Mouse (Mus musculus) liver, adult 2 months (tissue): ENCODE results near the gene Coro2b. TPM values are rescaled to one million over a fixed set of nuclear protein-coding genes. Genes with fewer than 3 reads are reported as not detected.

Experiments
- DNase-seq: peaks from one replicate; pipeline ENCODE4 v3.0.0-alpha.2; 2011; ENCODE audit warnings: low read depth, low spot score; ENCODE audit errors: extremely low read depth
- H3K27ac ChIP-seq: fragments of 200-500 bp; replicated peaks from 2 replicates; pipeline ENCODE4 v1.5.1; 2012; ENCODE audit warnings: low read depth, mild to moderate bottlenecking, control low read depth, inconsistent platforms, low read length; ENCODE audit not compliant: insufficient read depth
- H3K27me3 ChIP-seq: fragments of 200-500 bp; 2 replicates; pipeline ENCODE4 v1.6.1; 2012; ENCODE audit warnings: mild to moderate bottlenecking, moderate library complexity, low read length, inconsistent platforms; ENCODE audit not compliant: control insufficient read depth, insufficient read depth
- H3K36me3 ChIP-seq: fragments of 200-500 bp; 2 replicates; pipeline ENCODE4 v1.6.1; 2012; ENCODE audit warnings: low read length, inconsistent platforms; ENCODE audit not compliant: control insufficient read depth, insufficient read depth
- H3K4me1 ChIP-seq: fragments of 200-500 bp; 2 replicates; pipeline ENCODE4 v1.6.1; 2011; ENCODE audit warnings: low read length; ENCODE audit not compliant: control insufficient read depth, insufficient read depth
- H3K4me3 ChIP-seq: fragments of 200-500 bp; 2 replicates; pipeline ENCODE4 v1.5.1; 2011; ENCODE audit warnings: low read depth, mild to moderate bottlenecking, control low read depth, low read length, moderate library complexity; ENCODE audit not compliant: insufficient read depth
- H3K79me2 ChIP-seq: fragments of 200-500 bp; 2 replicates; pipeline ENCODE4 v1.6.1; 2012; ENCODE audit warnings: inconsistent platforms, mild to moderate bottlenecking, low read length, moderate library complexity; ENCODE audit not compliant: control insufficient read depth, insufficient read depth
- H3K9ac ChIP-seq: fragments of 200-500 bp; 2 replicates; pipeline ENCODE4 v1.6.1; 2012; ENCODE audit warnings: low read depth, mild to moderate bottlenecking, control low read depth, inconsistent platforms, low read length
- CTCF ChIP-seq: fragments of 200-500 bp; IDR thresholded peaks from 2 replicates; pipeline ENCODE4 v1.5.1; 2011; ENCODE audit warnings: low read depth, low read length, control low read depth
- POLR2A ChIP-seq: fragments of 200-500 bp; IDR thresholded peaks from 2 replicates; pipeline ENCODE4 v1.6.1; 2011; ENCODE audit warnings: low read length, control low read depth; ENCODE audit not compliant: insufficient read depth; ENCODE audit errors: extremely low read depth
- WGBS: fragments of 180-500 bp; shearing (Covaris S2); methylation state at CpG from one replicate; pipeline ENCODE4 v1.1.7; 2018; 5-methylcytosine and 5-hydroxymethylcytosine counted together
- polyA plus RNA-seq: library from polyadenylated mRNA; depleted of rRNA; stranded (reverse); fragments of >200 nt; gene quantifications from 2 replicates; pipeline ENCODE4 v1.2.3, GENCODE M21; 2012
- total RNA-seq: library from RNA; depleted of rRNA; stranded (reverse); fragments of >200 nt; gene quantifications from 2 replicates; pipeline ENCODE4 v1.2.3, GENCODE M21; 2014

The Coro2b gene
- total and polyA plus RNA-seq, 2 experiments, result 1.5 to 2.7 TPM

DNA sequence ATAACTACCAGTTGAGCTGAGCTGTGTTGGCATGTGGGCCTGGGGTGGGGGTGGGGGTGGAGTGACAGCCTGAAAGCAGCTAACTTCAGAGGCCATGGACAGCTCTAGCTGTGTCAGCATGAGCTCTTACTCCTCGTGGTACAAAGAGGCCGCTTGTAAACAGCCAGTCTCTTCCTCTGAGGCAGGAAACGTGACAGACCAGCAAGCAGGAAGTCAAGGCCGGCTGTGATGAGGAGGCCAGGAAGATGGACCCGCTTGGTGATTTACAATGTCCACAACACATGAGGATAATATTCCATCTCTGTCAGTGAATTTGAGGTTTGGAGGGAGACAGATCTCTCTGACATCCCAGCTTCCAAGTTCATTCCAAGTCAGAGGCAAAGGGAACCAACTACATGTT, 111.6 kb downstream of the Coro2b start:
- no peaks in the 10 kb centered on the region for H3K27me3 ChIP-seq
- no peak overlapping the region for H3K9ac ChIP-seq
- DNase-seq, result no peak
- 56% methylated on average over 5 of the region's 5 CpGs for WGBS
- H3K36me3 ChIP-seq, result no peaks in the 10 kb centered on the region
- TF ChIP-seq POLR2A (no peak), CTCF (no peak)
- H3K27ac ChIP-seq, result peak overlapping the region; percentile 76
- H3K4me3 ChIP-seq, result no peak overlapping the region
- H3K79me2 ChIP-seq, result no peaks in the 10 kb centered on the region
- 0 out of 2 replicates have a peak, but pooled peaks cover 2% of the 10 kb centered on the region for H3K4me1 ChIP-seq

DNA sequence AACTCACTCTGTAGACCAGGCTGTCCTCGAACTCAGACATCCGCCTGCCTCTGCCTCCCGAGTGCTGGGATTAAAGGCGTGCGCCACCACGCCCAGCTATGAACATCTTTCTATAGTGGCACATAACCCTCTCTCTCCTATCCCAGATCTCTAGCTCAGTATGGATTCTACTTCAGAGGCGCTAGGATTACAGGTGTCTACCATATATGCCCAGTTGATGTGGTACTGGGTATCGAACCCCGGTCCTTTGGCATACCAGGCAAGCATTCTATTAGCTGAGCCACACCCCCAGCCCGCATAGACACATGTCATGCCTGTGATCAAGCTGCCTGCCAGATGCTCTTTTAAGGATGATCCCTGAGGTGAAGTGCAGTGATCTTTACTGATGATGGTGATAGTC, 113.0 kb downstream of the Coro2b start:
- WGBS, result 98% methylated on average over 10 of the region's 10 CpGs
- Histone ChIP-seq H3K4me1 (0 out of 2 replicates have a peak, but pooled peaks cover 2% of the 10 kb centered on the region), H3K36me3 (no peaks in the 10 kb centered on the region), H3K4me3 (no peak overlapping the region), H3K27me3 (no peaks in the 10 kb centered on the region), H3K9ac (no peak overlapping the region), H3K27ac (no peak overlapping the region), H3K79me2 (no peaks in the 10 kb centered on the region)
- TF ChIP-seq POLR2A, result no peak
- TF ChIP-seq CTCF, result no peak
- DNase-seq, result no peak

DNA sequence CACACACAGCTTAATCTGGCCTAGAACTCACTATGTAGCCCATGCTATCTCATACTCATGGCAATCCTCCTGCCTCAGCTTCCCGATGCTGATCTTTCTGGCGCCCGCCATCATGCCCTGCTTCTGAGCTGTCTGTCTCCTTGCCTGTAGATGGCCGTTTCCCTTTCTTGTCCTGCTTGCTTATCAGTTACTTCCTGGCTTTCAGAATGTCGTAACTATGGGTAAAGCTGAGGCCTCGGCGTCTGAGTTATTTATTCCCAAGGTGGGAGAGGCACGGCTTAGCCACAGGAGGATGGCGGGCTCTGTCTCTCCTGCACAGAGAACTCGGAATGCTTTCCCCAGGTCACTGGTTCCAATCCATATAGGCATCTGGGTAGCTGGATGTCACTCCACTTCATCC, 113.9 kb downstream of the Coro2b start:
- H3K27ac ChIP-seq, result peak overlapping the region; percentile 32

DNA sequence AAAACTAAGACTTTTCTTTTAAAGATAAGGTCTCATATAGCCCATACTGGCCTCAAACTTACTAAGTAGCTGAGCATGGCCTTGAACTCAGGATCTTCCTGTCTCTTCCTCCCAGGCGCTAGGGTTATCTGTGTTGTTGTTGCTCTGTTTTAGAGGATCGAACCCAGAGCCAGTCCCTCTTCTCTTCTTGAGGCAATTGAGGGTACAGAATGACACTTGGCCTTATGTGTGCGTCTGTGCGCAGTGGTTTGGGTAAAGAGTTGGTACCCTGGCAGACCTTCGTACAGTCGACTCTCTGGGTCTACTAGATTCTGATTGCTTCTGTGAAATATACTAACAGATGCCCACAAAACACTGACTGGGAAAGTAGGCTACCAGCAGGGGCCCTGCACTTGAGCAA, 114.9 kb downstream of the Coro2b start:
- H3K79me2 ChIP-seq, result no peaks in the 10 kb centered on the region
- H3K27me3 ChIP-seq, result no peaks in the 10 kb centered on the region
- H3K27ac ChIP-seq, result no peak overlapping the region
- WGBS, result 93% methylated on average over 6 of the region's 6 CpGs
- no peaks in the 10 kb centered on the region for H3K36me3 ChIP-seq
- DNase-seq, result no peak
- no peak overlapping the region for H3K9ac ChIP-seq
- TF ChIP-seq POLR2A, result no peak
- no peak for TF ChIP-seq CTCF
- H3K4me1 ChIP-seq, result 0 out of 2 replicates have a peak, but pooled peaks cover 2% of the 10 kb centered on the region
- H3K4me3 ChIP-seq, result no peak overlapping the region

More for the DNA sequence above, 113.9 kb downstream of the Coro2b start:
- Histone ChIP-seq H3K27me3 (no peaks in the 10 kb centered on the region), H3K4me1 (0 out of 2 replicates have a peak, but pooled peaks cover 2% of the 10 kb centered on the region), H3K9ac (no peak overlapping the region), H3K79me2 (no peaks in the 10 kb centered on the region), H3K4me3 (no peak overlapping the region), H3K36me3 (no peaks in the 10 kb centered on the region)
- TF ChIP-seq CTCF, result no peak
- no peak for TF ChIP-seq POLR2A
- 69% methylated on average over 10 of the region's 10 CpGs for WGBS
- no peak for DNase-seq

DNA sequence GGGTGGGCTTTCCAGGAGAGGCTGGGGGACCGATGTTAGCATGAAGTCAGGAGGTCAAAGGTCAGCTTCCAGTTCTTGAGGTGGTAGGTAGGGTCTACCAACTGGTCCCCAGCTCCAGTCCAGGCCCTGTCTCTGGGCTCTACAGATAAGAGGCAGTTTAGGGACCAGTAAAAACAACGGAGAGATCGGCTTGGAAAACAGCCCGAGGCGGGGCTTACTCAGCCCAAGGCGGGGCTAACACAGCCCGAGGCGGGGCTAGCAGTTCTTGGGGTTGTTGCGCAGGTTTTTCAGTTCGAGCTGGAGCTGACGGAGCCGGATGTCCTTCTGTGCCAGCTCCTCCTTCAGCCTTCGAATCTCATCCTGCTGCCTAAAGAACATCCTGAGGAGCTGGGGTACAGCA, 115.8 kb downstream of the Coro2b start:
- peak; percentile 59 for DNase-seq
- no peaks in the 10 kb centered on the region for H3K79me2 ChIP-seq
- peak overlapping the region; percentile 67 for H3K9ac ChIP-seq
- H3K4me1 ChIP-seq, result 0 out of 2 replicates have a peak, but pooled peaks cover 2% of the 10 kb centered on the region
- TF ChIP-seq POLR2A (no peak), CTCF (no peak)
- H3K27me3 ChIP-seq, result no peaks in the 10 kb centered on the region
- H3K36me3 ChIP-seq, result no peaks in the 10 kb centered on the region
- peak overlapping the region; percentile 55 for H3K27ac ChIP-seq
- WGBS, result 7% methylated on average over 13 of the region's 13 CpGs
- H3K4me3 ChIP-seq, result peak overlapping the region; percentile 45

DNA sequence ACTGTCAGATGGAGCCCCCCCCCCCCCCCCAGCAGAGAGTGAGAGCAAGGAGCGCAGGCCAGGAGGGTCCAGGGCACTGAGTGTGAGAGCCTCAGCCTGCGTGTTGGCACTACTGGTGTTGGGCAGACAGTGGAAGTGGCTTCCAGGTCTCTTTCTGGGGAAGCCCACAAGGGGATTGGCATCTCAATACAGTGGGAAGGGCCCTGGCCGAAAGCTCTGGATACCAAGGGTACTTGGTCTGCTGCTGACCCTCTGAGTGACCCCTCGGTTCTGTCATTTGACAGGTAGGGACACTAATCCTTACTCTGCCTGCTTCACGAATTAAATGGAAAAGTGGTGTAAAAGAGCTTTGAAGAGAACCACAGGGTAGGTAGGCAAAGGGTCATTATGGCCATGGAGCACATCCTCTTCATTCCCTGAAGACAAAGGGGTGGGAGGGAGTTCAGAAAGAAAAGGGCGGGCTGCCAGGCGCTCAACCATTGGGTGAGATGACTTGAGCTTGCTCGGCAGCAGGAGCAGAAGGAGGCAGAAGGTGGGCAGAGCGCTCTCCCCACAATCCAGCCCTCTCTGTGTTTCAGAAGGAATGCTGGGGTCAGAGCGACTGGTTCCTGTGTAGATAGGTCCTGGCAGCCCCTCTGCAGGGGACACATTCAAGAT, 116.5 kb downstream of the Coro2b start:
- WGBS, result 83% methylated on average over 10 of the region's 10 CpGs
- DNase-seq, result no peak
- TF ChIP-seq POLR2A (no peak), CTCF (no peak)
- Histone ChIP-seq H3K79me2 (no peaks in the 10 kb centered on the region), H3K9ac (peak overlapping the region; percentile 59), H3K4me3 (no peak overlapping the region), H3K27me3 (no peaks in the 10 kb centered on the region), H3K4me1 (0 out of 2 replicates have a peak, but pooled peaks cover 2% of the 10 kb centered on the region), H3K36me3 (no peaks in the 10 kb centered on the region), H3K27ac (peak overlapping the region; percentile 55)
